Mouse (Mus musculus) intestine, embryonic 16.5 days (tissue): Measurements from ENCODE around the gene Ccdc181. TPM values are rescaled to one million over a fixed set of nuclear protein-coding genes. Genes with fewer than 3 reads are reported as not detected.
"Not testable (repeated sequence)": the region's sequence is repeated elsewhere in the genome, so short reads cannot be mapped to it uniquely, and the experiment has no call there.

Experiments
- ATAC-seq: fragments of 200-750 bp; cut with Nextera tagmentation; 2 replicates; pipeline ENCODE4 v1.8.0; 2017; ENCODE audit warnings: moderate TSS enrichment, moderate library complexity
- H3K27ac ChIP-seq: fragments of 300-500 bp; sonication (generic); 2 replicates; pipeline ENCODE4 v1.5.1; 2014; ENCODE audit warnings: mild to moderate bottlenecking, low read length
- H3K27me3 ChIP-seq: fragments of 300-500 bp; sonication (generic); replicated peaks from 2 replicates; pipeline ENCODE4 v1.6.1; 2014; ENCODE audit warnings: low read length, control low read depth, mixed read lengths; ENCODE audit not compliant: control insufficient read depth, insufficient read depth
- H3K36me3 ChIP-seq: fragments of 300-500 bp; sonication (generic); 2 replicates; pipeline ENCODE4 v1.6.1; 2014; ENCODE audit warnings: low read length, control low read depth; ENCODE audit not compliant: control insufficient read depth, insufficient read depth
- H3K4me1 ChIP-seq: fragments of 300-500 bp; sonication (generic); 2 replicates; pipeline ENCODE4 v1.6.1; 2014; ENCODE audit warnings: low read length, control low read depth, mixed read lengths; ENCODE audit not compliant: control insufficient read depth, insufficient read depth
- H3K4me2 ChIP-seq: fragments of 300-500 bp; sonication (generic); 2 replicates; pipeline ENCODE4 v1.6.1; 2014; ENCODE audit warnings: low read depth, low read length, control low read depth
- H3K4me3 ChIP-seq: fragments of 300-500 bp; sonication (generic); 2 replicates; pipeline ENCODE4 v1.5.1; 2014; ENCODE audit warnings: mild to moderate bottlenecking, low read length
- H3K9ac ChIP-seq: fragments of 300-500 bp; sonication (generic); 2 replicates; pipeline ENCODE4 v1.6.1; 2014; ENCODE audit warnings: low read depth, low read length
- H3K9me3 ChIP-seq: fragments of 300-500 bp; sonication (generic); 2 replicates; pipeline ENCODE4 v1.6.1; 2016; ENCODE audit warnings: low read length, control low read depth; ENCODE audit not compliant: control insufficient read depth
- WGBS: fragments of 180-500 bp; shearing (Covaris S2); extraction: QIAGEN DNeasy Blood & Tissue Kit; methylation state at CpG from one replicate; pipeline ENCODE4 v1.1.7; 2014; 5-methylcytosine and 5-hydroxymethylcytosine counted together
- polyA plus RNA-seq: library from polyadenylated mRNA; unstranded; fragments of >200 nt; fragmentation: Nextera tagmentation; extraction: Ambion mirVana; gene quantifications from 2 replicates; pipeline ENCODE4 v1.2.1, GENCODE M21; 2015

Gene Ccdc181
- polyA plus RNA-seq, result 8.1 and 8.6 TPM in 2 replicates

DNA sequence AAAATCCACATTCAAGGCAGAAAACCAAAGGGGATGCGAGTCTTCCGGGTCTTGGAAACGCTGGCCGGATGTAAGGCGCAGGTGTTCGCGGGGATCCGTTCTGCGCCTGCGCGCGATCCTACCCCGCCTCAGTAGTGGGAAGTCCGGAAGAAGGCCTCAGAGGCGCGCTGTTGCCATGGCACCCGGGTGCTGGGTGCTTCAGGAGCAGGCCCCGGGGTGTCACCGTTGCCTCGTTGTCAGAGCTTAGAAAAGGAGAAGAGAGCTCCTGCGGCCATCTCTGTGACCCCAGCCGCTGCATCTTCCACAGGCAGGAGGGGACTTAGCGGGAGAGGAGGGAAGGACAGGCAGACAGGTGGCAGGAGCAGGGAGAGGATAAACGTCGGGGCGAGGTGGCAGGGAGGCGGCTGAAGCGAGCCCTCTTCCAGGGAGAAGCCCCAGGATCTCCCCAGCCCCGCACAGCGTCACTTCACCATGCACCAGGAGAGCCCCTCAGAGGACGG lies at the start of gene Ccdc181:
Ccdc181 (plus strand) TSS at position 131 of the 500 bp plus-strand sequence.
- no peaks in the 10 kb centered on the region for H3K27me3 ChIP-seq
- peak; percentile 100 for ATAC-seq
- under 1% methylated on average over 31 of the region's 31 CpGs for WGBS
- H3K9me3 ChIP-seq, result no peaks in the 10 kb centered on the region
- H3K9ac ChIP-seq, result peak within 1 kb of the TSS; percentile 68
- H3K36me3 ChIP-seq, result no peaks in the 10 kb centered on the region
- peak within 1 kb of the TSS; percentile 88 for H3K4me2 ChIP-seq
- no peaks in the 10 kb centered on the region for H3K4me1 ChIP-seq
- H3K27ac ChIP-seq, result peak within 1 kb of the TSS; percentile 37
- peak within 1 kb of the TSS; percentile 63 for H3K4me3 ChIP-seq

DNA sequence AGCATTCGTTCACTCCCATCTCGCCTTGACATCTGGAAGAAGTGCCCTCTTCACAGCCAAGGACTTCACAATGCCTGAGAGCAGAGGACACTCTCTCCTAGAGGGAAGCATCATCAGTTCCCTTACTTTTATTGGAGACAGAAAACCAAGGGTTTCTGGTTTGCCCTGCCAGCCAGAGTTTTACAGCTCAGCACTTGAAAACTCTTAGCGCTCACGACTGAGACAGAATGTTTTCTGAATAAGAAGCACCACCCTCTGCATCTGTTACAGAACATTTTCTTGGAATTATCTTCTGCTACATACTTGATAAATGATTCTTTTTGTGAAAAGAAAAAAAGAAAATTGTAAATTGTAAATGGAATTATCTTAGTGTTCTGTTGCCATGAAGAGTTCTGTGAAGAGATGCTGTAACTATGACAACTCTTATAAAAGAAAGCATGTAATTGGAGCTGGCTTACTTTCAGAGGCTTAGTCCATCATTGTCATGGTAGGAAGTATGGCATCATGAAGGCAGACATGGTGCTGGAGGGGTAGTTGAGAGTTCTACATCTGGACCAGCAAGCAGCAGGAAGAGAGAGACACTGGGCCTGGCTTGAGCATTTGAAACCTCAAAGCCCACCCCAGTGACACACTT lies 43.3 kb upstream of the Ccdc181 start:
- H3K4me3 ChIP-seq, H3K9ac ChIP-seq, ATAC-seq, H3K4me2 ChIP-seq, H3K9me3 ChIP-seq, H3K4me1 ChIP-seq, H3K27me3 ChIP-seq, H3K27ac ChIP-seq, H3K36me3 ChIP-seq: not testable (repeated sequence)
- 75% methylated on average over 2 of the region's 4 CpGs for WGBS

DNA sequence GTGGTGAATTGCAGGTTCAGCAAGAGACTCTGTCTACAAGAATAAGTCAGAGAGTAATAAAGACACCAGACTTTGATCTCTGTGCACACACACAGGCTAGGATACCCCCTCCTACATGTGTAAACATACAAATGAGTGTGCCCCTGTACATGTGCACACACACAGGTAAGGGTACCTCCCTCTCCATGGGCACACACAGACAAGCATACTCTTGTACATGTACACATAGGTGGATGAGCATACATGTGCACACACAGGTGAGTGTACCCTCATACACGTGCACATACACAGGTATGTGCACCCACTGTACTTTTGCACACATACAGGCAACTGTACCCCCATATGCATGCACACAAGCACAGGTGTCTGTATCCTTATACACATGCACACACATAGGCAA lies 41.9 kb upstream of the Ccdc181 start:
- H3K9me3 ChIP-seq, result no peaks in the 10 kb centered on the region
- H3K4me1 ChIP-seq, result no peaks in the 10 kb centered on the region
- no peak overlapping the region for H3K9ac ChIP-seq
- 62% methylated on average over 1 of the region's 1 CpGs for WGBS
- no peak overlapping the region for H3K4me2 ChIP-seq
- H3K4me3 ChIP-seq, result no peak overlapping the region
- H3K36me3 ChIP-seq, result no peaks in the 10 kb centered on the region
- ATAC-seq, result peak; percentile 70
- H3K27me3 ChIP-seq, result no peaks in the 10 kb centered on the region
- no peak overlapping the region for H3K27ac ChIP-seq

DNA sequence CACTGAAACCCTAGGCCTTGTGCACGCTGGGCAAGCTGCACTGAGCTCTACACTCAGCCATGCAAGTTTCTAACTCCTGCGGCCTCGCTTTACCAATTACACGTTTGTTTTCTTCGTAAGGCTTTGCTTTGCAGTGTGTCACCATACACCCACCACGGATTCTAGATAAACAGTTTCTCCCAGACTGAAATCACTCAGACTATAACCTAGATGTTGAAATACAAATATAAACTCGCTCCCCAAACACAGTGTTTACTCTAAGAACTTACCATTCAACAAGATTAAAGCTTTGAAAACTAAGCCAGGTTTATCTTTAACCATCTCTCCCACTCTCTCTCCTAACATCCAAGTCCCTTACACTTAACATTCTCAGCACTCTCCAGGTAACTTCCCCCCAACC lies 40.3 kb upstream of the Ccdc181 start:
- H3K9me3 ChIP-seq, result no peaks in the 10 kb centered on the region
- H3K27ac ChIP-seq, result no peak overlapping the region
- no peak overlapping the region for H3K4me3 ChIP-seq
- no peaks in the 10 kb centered on the region for H3K36me3 ChIP-seq
- WGBS, result 37% methylated on average over 7 of the region's 7 CpGs
- no peaks in the 10 kb centered on the region for H3K27me3 ChIP-seq
- H3K4me1 ChIP-seq, result no peaks in the 10 kb centered on the region
- ATAC-seq, result no peak
- H3K4me2 ChIP-seq, result no peak overlapping the region
- H3K9ac ChIP-seq, result no peak overlapping the region

DNA sequence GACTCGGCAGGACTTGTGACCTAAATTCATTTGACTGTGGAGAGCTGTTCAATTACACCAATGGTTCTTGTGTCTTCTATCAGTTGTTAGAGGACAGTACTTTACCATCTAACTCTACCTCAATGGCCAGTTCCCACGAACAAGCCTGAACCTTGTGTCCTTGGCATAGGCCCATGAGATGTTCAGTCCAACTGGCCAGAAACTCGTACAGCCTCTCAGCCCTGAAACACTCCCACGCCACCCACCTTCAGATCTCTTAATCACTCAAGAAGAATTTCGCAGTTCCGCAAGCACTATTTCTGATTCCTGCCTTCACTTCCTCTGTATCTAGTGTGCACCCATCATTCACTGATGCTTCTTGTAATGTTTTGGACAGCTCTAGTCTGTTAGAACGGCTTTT lies 39.3 kb upstream of the Ccdc181 start:
- Histone ChIP-seq H3K9me3 (no peaks in the 10 kb centered on the region), H3K4me1 (no peaks in the 10 kb centered on the region), H3K36me3 (no peaks in the 10 kb centered on the region), H3K27me3 (no peaks in the 10 kb centered on the region), H3K4me2 (no peak overlapping the region), H3K27ac (no peak overlapping the region), H3K9ac (no peak overlapping the region), H3K4me3 (no peak overlapping the region)
- no peak for ATAC-seq
- WGBS, result 74% methylated on average over 7 of the region's 7 CpGs

DNA sequence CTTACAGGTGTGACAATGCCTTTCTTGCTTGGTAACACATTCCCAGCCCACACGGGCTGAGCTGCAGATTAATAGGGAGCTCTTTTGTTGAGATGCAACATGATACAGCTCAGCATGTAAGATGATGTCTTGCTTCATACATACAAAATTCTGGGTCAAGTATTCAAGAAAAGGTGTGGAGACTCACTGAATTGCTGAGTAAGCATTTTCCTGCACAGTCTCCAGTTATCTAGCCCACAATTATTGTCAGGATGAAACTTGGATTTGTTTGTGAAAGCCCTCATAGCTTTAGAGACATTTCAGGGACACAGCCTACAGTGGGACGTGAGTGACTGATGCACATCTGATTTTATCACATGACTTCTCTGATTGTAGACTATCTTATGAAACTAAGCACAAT lies 33.9 kb upstream of the Ccdc181 start:
- 78% methylated on average over 2 of the region's 2 CpGs for whole genome bisulfite sequencing
- Histone ChIP-seq H3K27ac (no peak overlapping the region), H3K9me3 (no peaks in the 10 kb centered on the region), H3K4me2 (no peak overlapping the region), H3K27me3 (no peaks in the 10 kb centered on the region), H3K4me1 (no peaks in the 10 kb centered on the region), H3K4me3 (no peak overlapping the region), H3K36me3 (no peaks in the 10 kb centered on the region), H3K9ac (no peak overlapping the region)
- no peak for ATAC-seq

DNA sequence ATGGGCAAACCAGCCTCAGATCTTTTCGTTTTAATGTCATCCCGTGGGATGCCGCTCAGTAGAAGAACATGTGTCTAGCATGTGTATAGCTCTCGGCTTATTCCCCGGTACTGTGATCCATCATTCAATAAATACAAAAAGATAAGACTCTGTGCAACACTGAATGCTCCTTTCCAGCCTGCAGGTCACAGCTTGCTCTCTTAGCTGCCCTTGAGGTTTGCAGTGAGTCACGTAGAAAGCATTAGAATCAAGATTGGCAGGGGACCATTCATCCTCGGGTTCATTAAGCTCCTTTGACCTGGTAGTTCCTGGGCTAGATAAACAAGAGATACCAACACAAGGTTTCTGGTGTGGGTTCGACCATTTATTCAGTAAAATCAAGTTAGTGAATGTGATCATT lies 32.6 kb upstream of the Ccdc181 start:
- ATAC-seq, result peak; percentile 68
- Histone ChIP-seq H3K9me3 (no peaks in the 10 kb centered on the region), H3K36me3 (no peaks in the 10 kb centered on the region), H3K9ac (no peak overlapping the region), H3K4me3 (no peak overlapping the region), H3K4me2 (no peak overlapping the region), H3K27ac (no peak overlapping the region), H3K4me1 (peaks cover 2% of the 10 kb centered on the region), H3K27me3 (no peaks in the 10 kb centered on the region)
- WGBS, result 57% methylated on average over 8 of the region's 8 CpGs

DNA sequence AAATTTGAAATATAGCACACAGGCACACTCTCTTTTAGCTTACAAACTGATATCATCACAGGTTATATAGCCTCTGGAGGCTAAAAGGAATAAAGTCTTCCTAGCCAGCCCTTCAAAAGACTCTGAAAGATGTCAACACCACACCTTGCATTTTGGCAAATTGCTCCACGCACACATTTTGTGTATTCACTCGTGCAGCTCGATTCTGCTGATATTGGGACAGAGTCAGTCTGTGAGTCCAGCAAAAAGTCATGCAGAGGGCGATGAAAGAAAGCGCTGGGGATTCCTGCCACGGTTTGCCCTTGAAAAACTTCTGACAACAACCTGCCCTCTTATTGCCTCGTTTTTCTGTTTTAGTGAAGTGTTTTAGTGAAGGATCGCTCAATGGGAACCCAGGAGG lies 27.9 kb upstream of the Ccdc181 start:
- no peaks in the 10 kb centered on the region for H3K27me3 ChIP-seq
- no peaks in the 10 kb centered on the region for H3K9me3 ChIP-seq
- no peak overlapping the region for H3K4me3 ChIP-seq
- H3K27ac ChIP-seq, result peak overlapping the region; percentile 80; the same call in 1 of the 2 replicates
- H3K36me3 ChIP-seq, result no peaks in the 10 kb centered on the region
- H3K4me2 ChIP-seq, result peak overlapping the region; percentile 55; the same call in 1 of the 2 replicates
- H3K4me1 ChIP-seq, result peaks cover 13% of the 10 kb centered on the region
- no peak for ATAC-seq
- H3K9ac ChIP-seq, result 0 out of 2 replicates have a peak overlapping the region, but pooled peaks have one; percentile 72
- 50% methylated on average over 8 of the region's 8 CpGs for WGBS

DNA sequence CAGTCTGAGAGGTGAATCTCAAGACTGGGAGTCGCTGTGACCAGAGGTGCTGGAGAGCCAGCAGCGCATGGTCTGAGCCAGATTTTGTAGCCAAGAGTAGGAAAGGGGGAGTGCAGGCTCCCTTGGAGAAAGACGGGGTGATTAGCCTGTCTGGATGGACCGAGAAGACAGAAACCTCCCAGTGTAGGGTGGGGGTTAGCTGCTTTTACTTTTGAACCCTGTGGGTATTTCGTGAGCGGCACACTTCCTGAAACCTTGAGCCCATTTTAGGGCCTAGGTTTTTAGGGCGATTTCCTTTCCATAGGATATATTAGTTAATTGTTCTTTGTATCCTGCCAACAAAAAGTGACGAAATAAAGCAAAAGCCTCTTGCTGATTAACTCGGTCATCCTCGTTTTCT lies 27.4 kb upstream of the Ccdc181 start:
- no peak for ATAC-seq
- Histone ChIP-seq H3K4me3 (peak overlapping the region; percentile 85), H3K4me2 (peak overlapping the region; percentile 55), H3K9me3 (no peaks in the 10 kb centered on the region), H3K27ac (peak overlapping the region; percentile 80), H3K4me1 (peaks cover 17% of the 10 kb centered on the region), H3K9ac (peak overlapping the region; percentile 72), H3K27me3 (no peaks in the 10 kb centered on the region), H3K36me3 (no peaks in the 10 kb centered on the region)
- 18% methylated on average over 10 of the region's 10 CpGs for WGBS
